Mouse (Mus musculus) ovary, postnatal 14 days (tissue): ENCODE measurements around the gene Megf11.

Experiments used
- DNase-seq: peaks from one replicate; pipeline ENCODE4 v3.0.0; 2022; ENCODE audit warnings: low spot score

Gene Megf11

DNA sequence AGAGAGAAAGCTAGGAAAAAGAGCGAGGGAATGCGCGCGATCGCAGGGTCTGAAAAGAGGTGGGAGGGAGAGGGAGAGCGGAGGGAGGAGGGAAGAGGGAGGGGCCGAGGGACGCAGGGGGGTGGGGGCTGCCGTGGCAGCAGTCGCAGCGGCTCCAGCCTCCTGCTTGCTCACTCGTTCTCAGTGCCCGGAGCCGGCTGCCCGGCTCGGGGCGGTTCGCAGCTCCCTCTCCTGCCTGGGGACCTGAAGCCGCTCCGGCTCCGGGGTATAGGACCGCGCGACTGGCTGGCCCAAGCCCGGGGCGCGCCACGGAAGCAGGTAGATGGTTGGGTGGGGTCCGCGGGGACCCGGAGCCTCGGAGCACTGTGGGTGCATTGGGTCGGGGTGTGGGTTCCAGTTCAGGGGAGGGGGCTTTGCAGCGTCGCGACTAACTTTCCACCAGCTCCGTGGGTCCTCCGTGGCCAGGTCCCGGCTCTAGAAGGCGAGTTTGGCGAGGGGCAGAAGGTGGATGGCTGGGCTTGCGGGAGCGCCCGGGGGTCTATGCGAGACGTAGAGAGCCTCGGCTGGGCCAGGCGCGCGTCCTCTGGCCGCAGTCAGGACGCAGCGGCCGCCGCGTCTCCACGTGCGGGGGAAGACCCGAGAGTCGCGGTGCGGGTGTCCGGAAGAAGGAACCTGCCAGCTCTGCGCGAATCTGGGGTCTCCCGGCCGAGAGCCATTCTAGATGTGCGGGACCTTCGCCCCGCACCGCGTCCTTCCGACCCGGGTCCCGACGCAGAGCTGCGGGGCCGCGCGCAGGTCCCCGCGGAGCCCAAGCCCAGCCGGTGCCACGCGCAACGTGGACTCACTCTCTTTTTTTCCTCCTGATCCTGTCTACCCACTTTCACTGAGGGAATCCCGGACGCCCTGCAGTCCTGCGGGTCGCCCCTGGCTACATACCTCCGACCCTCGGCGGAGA lies at the start of gene Megf11:
TSS of gene Megf11 (plus strand) at position 116 of the 955 bp plus-strand sequence.
- DNase-seq, result no peak

DNA sequence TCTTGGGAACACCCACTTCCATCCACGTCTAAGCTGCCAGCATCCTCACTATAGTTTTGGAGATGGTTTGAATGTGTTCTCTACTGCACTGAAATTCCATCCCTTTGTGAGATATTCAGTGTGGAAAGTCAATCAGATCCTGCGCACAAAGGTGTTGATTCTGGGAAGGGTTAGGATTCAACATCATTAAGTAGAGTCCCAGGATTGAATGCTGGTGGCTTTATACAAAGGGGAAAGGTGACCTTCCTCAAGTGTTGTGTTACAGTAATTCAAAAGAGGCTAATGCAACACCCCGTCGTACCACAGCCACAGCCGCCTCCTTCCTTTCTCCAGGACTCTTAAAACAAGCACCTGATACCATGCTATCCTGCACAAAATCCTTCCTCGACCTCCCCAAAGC lies 49.6 kb upstream of the Megf11 start:
- DNase-seq, result no peak

DNA sequence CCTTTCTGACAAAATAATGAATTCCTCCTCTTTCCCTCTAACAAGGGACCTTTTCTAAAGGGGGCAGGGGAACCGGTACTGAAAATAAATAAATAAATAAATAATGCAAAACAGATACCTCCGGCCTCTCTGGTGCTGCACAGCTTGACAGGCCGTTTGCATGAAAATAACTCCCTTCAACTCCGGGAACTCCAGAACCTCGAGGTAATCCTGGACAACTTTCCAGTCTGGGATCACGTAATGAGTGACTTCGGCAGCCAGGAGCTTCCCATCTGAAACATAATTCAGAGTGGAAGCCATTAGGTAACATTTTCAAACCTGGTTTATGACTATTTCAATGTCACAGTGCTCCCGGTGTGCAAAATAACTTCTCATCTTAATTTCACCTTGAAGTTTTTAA lies 46.1 kb upstream of the Megf11 start:
- DNase-seq, result no peak

DNA sequence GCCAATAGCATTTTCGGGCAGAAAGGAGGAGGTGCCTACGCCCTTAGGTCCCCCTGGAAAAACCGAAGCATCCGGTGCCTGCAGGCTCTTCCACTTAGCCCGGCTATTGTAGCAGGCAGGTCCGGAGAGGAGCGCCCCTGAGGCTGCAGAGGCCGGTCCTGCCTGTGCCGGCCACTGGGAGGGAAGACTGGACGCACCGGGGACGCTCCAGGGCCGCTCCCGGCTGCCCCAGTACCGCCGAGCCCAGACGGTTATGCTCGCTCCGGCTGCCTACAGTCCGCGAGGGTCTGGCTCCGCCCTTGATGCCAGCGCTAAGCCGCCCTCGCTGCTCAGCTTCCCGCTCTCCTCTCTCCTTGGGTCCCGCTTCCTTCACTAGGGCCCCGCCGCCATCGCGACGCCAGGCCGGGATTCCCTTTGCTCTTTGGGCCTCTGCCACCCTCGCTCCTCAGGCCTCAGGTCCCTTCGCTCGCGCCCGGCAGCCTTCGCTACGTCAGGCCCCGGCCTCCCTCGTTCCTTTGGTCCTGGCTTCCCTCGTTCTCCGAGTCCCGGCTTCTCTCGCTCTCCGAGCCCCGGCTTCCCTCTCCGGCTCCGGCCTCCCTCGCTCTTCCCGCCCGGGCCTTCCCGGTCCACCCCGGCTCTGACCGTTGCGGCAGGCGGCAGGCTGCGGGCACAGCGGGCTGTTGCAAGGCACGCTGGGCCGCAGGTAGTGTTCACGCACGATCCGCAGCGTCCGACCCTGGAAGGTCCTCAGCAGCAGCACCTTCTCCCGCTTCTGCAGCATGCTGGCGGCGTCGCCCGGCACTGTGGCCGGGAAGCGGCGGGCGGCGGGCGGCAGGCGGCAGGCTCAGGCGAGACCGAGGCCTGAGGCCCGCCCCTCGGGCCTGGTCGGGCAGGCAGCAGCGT lies 44.8 kb upstream of the Megf11 start:
- peak; percentile 73 for DNase-seq

DNA sequence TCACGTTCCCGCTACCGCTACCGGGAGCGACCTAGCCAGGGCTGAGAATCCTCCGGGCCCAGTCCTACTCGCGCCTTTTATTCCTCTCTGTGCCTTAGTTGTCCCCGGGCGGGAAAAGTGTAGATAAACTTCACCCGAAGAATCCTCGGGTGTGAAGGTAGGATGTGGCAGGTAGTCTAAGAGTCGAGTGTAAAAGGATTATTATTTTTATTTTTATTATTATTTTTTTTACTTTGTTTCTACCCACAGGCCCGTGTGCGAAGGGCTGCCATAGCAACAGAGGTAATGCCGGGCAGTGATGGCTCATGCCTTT lies 44.2 kb upstream of the Megf11 start, which contains the start of gene Dis3l:
TSS of gene Dis3l (minus strand) at position 35 of the 313 bp plus-strand sequence.
- DNase-seq, result no peak

DNA sequence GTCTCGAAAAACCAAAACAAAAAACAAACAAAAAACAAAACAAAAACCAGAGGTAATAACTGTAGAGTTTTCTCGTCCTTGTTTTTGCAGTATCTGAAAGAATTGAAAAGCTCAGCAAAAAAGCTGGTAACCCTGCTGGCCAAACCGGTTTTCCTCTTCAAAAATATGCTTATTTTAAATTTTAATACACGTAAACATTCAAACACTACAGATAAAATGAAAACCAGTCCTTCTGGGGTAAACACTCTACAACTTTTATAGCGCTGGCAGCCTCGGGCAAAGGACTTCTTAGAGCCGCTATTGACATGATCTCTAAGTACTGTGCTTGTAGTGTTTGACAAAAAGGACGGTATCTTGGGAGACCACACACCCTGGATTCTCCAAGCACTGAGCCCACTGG lies 43.8 kb upstream of the Megf11 start:
- no peak for DNase-seq

DNA sequence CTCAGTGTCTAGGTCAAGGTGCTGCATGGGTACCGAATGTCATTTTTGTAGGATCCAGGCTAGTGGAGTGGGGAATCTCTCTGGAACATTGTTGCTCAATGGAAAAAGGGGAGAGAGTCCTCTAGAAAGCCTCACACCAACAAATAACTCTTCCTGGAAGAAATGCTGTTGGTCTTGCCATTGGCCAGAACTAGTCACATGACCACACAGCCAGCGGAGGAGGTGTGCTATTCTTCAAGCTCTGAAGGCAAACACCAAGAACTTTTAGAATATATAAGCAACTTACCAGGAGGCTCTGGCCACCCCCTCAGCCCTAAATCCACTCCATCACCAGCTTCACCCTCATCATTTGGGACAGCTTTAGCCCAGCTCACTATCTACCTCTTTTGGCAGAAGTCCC lies 41.8 kb upstream of the Megf11 start:
- no peak for DNase-seq

DNA sequence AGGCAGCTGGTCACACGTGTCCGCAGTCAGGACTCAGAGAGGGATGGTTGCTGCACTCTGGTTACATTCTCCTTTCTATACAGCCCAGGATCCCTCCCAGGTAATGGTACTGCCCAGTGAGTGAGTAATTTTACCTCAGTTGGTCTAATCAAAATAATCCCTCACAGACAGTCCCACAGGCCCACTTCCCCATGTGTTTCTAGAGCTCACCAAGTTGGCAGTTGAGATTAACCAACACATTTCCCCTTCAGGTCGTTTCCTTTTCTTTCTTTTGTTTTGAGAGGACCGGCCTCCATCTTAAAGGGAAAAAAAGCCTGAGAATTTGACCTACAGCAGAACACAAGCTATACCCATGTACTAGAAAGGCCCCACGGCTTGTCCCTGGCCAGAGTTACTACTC lies 39.5 kb upstream of the Megf11 start:
- DNase-seq, result no peak

DNA sequence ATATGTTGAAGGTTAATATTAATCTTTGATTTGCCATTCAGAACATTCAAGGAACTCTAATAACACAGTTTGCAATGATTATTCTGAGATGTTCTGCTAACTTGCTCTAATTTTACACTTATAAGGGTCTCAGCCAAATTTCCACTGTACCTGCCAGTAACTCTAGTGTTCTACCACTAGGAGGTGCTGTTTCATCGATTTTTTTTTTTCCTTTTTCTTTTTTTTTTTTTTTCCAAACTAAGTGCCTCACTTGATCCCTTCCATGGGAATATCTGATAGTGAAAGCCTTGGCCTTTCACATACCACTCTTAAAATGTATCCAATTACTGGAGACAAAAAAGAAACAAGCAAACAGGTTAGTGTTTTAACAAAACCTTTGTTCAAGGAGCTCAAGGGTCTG lies 38.0 kb upstream of the Megf11 start:
- DNase-seq, result no peak

DNA sequence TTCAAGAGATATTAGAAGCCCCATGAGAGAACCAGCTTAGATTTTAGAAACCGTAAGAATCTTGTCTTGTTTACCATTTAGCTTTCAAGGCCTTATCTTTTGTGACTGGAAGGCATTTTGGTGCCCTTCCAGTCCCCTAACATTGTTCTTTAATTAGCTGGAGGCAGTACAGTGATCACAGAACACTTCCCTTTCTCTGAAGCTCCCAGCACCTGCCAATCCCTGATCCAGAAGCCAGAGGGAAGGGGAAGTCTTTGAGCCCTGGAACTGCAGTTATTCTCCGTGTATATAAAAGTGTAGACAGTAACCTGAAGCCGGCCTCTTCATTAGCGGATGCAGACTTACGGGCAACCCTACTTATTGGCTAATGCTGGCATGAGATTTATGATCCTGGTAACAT lies 35.9 kb upstream of the Megf11 start:
- DNase-seq, result no peak

DNA sequence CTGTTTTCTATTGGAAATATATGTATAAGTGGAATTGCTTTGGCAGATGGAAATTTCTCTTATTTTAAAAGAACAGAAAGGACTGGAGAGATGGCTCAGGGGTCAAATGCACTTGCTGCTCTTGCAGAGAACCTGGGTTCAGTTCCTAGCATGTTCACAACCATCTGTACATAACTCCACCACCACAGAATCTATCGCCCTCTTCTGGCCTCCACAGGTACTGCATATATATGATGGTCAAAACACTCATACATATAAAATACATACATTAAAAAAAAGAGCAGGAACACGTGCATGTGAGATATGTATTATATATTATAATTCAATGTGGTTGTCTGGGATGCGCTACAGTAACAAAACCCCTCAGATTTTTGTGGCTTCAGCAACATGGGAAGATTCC lies 34.2 kb upstream of the Megf11 start:
- DNase-seq, result no peak

DNA sequence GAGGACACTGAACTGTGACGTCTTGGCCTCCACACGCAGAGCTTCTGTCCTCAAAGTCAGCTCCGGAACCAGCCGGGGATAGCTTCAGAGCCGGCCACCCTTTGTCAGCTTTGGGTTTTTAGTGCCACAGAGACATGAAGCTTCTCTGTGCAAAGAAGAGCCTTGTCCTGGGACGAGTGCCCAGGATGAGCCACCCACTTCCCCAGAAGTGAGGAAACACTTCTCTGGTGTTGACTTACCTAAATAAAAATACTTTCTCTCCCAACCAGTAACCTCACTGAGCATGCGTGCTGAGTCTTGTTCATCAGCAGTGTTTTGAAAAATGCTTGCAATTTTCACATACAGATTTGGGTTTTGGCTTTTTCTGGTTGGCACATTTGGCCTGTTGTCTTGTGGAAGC lies 29.8 kb upstream of the Megf11 start:
- DNase-seq, result no peak

DNA sequence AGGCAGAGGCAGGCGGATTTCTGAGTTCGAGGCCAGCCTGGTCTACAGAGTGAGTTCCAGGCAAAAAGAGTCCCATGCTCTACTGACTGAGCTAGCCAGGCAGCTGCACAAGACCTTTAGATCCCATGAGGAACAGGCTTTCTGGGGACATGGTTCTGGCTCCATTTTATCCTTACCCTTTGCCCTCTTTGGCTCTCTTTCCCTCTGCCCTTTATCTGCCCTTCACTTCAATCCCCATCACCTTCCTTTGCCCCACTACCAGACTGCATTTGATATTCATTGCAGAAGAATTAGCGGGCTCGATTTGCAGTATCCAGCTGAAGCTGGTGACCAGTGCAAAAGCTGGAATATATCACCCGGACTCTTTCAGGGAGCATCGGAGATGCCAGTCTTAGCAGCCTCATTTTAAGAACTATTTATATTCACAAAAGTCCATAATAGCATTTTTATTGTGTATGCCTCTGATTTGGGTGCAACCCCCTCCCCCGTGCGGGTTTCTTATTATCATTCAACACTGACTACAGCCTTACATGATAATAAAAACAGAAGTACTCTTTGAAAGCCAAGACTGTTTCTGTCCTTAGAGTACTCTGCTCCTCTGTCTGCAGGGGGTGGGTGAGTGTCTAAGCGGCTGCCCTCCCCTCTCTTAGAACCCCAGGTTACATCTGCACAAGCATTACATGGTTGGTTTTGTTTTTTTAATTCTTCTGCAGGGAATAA lies 24.0 kb upstream of the Megf11 start:
- no peak for DNase-seq

DNA sequence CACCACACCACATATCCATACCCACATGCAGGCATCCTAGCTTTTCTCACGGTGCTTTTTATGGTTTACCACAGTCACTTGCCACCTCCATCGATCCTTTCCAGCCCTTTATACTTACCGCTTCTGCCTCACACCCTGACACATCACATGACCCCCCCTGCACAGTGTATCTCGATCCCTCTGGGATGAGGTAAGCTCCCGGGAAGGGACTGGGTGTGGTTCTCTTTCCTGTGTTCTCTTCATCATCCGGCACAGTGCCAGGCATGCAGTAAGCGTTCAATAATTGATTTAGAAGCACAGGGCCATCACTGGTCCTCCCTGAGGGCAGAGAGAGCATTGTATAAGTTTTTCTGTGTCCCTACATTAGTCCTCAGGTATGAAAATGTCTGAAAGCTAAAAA lies 15.6 kb upstream of the Megf11 start:
- no peak for DNase-seq

DNA sequence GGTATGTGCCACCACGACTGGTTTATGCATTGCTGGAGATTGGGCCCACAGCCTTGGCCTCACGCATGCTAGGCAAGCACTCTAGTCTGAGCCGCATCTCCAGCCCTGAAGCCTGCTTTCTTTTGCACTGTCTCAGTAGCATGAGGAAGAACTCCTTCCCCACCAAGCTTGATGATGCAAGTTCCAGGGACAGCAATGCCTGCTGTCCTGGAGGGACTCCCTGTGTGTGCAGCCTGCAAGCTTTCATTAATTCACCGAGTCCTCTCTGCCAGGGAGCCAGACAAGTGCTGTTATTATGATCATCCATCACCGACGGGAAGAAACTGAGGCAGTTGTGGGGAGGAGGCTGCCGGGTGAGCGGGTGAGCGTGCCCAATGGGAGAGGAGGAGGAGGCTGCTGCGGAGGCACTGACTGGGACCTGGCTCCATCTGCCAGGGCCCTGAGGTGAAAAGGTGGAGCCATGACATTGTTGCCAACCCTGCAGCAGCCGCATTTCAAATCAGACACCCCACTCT lies 14.1 kb upstream of the Megf11 start:
- DNase-seq, result no peak

DNA sequence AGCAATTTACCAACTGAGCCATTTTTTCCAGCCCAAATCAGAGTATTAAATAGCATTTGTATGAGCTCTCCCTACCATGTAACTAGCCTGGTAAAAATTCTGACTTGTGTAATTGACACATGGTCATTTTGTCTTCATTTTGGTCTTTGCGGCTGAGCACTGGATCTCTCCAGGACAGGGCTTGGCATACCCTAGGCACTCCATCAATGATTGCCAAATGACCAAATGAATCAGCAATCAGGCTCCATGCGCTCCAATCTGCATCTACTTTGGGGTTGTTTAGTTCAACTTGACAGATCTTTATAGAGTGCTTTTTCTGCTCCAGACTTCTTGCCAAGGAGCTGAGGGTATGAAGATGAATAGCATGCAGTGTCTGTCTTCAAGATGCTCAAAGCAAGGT lies 9.0 kb upstream of the Megf11 start:
- no peak for DNase-seq

DNA sequence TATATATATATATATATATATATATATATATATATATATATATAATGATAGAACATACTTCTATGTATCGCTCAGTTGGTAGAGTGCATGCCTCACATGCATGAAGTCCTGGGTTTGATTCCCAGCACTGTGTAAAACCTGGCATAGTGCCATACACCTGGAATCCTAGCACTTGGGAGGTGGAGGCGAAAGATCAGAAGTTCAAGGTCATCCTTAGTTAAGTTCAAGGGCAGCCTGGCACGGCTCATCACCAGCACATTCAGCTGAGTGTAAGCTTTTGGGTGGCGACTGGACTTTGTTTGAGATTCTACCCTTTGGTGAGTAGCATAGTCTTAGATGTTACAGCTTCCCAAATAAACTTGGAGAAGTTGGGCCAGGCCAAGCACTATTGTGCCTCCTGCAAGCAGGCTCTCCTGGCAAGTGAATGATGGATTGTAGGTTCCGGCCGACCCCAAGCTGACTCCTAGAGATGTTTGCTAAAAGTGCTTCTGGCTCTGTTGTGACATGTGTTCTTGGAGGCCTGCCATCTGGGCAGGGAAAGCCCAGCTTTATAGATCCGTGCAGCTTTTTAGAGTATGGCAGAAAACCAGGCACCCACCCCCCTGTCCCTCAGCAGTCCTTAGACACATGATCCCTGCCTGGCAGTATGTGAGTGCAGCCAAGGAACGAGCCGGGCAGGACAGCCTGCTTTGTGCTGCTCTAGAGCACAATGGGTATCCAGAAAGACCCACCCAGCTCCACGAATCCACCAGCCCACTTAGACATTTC lies 2.2 kb upstream of the Megf11 start:
- no peak for DNase-seq

DNA sequence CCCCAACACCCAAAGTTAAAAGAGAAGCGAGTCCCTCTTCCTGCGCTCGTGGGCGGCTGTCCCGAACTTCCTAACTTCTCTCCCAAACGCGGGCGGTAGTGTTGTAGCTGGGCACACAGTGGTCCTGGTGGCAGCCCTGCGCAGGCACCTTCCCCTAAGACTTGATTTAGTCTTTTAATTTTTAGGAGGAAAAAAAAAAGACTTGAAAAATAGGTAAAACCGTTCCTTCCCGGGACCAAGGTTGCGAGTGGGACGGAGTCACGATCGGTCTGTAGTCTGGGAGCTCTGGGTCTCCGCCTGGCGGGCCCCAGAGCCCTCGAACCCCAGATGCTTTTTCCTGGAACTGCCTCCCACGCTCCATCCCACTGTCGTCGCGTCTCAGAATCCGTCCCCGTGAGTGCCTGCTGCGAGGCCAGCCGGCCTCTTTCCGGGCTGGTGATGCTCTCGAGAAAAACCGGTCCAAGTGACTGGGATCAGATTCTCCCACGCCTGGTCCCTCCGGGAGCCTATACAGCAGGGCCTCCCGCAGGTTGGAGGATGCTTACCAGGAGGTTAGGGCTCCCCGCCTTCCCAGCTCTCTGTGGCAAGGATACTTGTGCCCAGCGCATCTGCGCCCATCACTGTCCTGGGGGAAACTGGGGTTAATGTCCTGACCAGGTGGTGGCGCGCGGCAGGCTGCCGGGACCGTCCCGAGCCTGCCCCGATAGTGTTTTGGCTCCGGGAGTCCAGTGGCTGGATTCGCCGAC lies 1.2 kb downstream of the Megf11 start:
- no peak for DNase-seq

DNA sequence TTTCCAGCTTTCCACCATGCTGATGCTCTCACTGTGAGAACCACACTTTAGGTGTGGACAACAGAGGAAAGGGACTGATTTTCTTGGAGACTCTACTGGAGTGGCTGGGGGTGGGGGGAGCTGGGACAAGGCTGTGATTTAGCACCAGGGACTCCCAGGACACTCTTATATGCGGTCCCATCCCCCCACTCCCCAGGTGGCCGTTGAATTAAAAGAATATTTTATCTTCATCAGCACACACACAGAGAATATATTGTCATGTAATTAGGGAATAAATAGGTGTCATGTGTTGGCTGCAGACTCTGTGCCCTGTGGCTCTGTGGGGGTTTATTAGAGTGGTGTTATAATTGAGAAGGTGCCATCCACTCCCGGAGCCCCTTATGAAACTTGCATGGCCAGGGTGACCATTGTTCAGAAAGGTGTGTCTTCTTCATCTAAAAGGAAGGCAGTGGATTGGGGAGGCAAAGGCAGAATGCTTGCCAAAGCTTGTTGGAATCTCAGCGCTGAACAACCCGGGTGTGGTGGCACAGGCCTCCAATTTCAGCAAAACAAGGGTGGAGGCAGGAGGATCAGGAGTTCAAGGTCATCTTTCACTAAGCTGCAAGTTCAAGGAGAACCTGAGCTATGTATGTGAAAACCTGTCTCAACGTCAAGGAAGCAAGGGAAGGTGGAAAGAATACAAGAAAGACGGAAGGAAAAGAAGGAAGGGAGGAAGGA lies 4.3 kb downstream of the Megf11 start:
- DNase-seq, result no peak
